Mouse (Mus musculus) MEL (cell line): Measurements from ENCODE around the gene Rpl13a. TPM values are rescaled to one million over a fixed set of nuclear protein-coding genes. Genes with fewer than 3 reads are reported as not detected.
"Not testable (repeated sequence)": the region's sequence is repeated elsewhere in the genome, so short reads cannot be mapped to it uniquely, and the experiment has no call there.

Experiments used
- DNase-seq: peaks from one replicate; pipeline ENCODE4 v3.0.0; 2011; ENCODE audit warnings: low read depth, low spot score
- H3K27ac ChIP-seq: 2 replicates; pipeline ENCODE4 v1.5.1; 2012; ENCODE audit warnings: low read depth, mild to moderate bottlenecking, control low read depth, low read length, moderate library complexity; ENCODE audit not compliant: control insufficient read depth
- H3K27me3 ChIP-seq, 2 experiments: fragments of 150-350 bp in 1 of 2; sonication (generic) in 1 of 2; 2 replicates each; pipeline ENCODE4 v1.6.1; 2012; ENCODE audit warnings: low read length in 2 of 2, mild to moderate bottlenecking in 2 of 2, improper control_type of control experiment in 1 of 2, moderate library complexity in 1 of 2; ENCODE audit not compliant: insufficient read depth in 2 of 2, control insufficient read depth in 1 of 2
- H3K36me3 ChIP-seq, 2 experiments: 2 replicates each; pipeline ENCODE4 v1.6.1; 2012 to 2014; ENCODE audit warnings: low read length in 2 of 2, improper control_type of control experiment in 1 of 2, inconsistent platforms in 1 of 2, mild to moderate bottlenecking in 1 of 2; ENCODE audit not compliant: insufficient read depth in 2 of 2, control insufficient read depth in 1 of 2
- H3K4me1 ChIP-seq, 2 experiments: fragments of 150-350 bp in 1 of 2; sonication (generic) in 1 of 2; 2 replicates each; pipeline ENCODE4 v1.6.1; 2012; ENCODE audit warnings: low read length in 2 of 2, improper control_type of control experiment in 1 of 2, mild to moderate bottlenecking in 1 of 2; ENCODE audit not compliant: insufficient read depth in 2 of 2, control insufficient read depth in 1 of 2
- H3K4me3 ChIP-seq, 2 experiments: fragments of 150-350 bp in 1 of 2; sonication (generic) in 1 of 2; 2 replicates each; pipeline ENCODE4 v1.5.1; 2012; ENCODE audit warnings: low read depth in 2 of 2, low read length in 2 of 2, mild to moderate bottlenecking in 2 of 2, moderate library complexity in 2 of 2, control low read depth in 1 of 2, improper control_type of control experiment in 1 of 2; ENCODE audit not compliant: control insufficient read depth in 1 of 2, insufficient read depth in 1 of 2
- H3K79me2 ChIP-seq: 2 replicates; pipeline ENCODE4 v1.6.1; 2012; ENCODE audit warnings: mild to moderate bottlenecking, low read length, moderate library complexity; ENCODE audit not compliant: control insufficient read depth, poor library complexity, insufficient read depth
- H3K9ac ChIP-seq: 2 replicates; pipeline ENCODE4 v1.6.1; 2012; ENCODE audit warnings: low read depth, mild to moderate bottlenecking, control low read depth, low read length, moderate library complexity; ENCODE audit not compliant: control insufficient read depth, poor library complexity, severe bottlenecking
- H3K9me3 ChIP-seq: fragments of 150-350 bp; sonication (generic); replicated peaks from 2 replicates; pipeline ENCODE4 v1.6.1; 2012; ENCODE audit warnings: mild to moderate bottlenecking, low read length, improper control_type of control experiment, moderate library complexity; ENCODE audit not compliant: insufficient read depth
- CTCF ChIP-seq, 3 experiments: IDR thresholded peaks in 2 of 3; conservative IDR thresholded peaks in 1 of 3; 2 replicates each; pipeline ENCODE4 v1.5.1; 2011 to 2012; ENCODE audit warnings: low read length in 3 of 3, low read depth in 2 of 3, mild to moderate bottlenecking in 2 of 3, improper control_type of control experiment in 1 of 3, inconsistent platforms in 1 of 3, mixed read lengths in 1 of 3, moderate library complexity in 1 of 3; ENCODE audit not compliant: control insufficient read depth in 1 of 3, insufficient read depth in 1 of 3, poor library complexity in 1 of 3, severe bottlenecking in 1 of 3
- POLR2A ChIP-seq, 2 experiments: IDR thresholded peaks; 2 replicates each; pipeline ENCODE4 v1.6.1; 2011 to 2012; ENCODE audit warnings: low read length in 2 of 2, mild to moderate bottlenecking in 2 of 2, control low read depth in 1 of 2, improper control_type of control experiment in 1 of 2, low read depth in 1 of 2, moderate library complexity in 1 of 2; ENCODE audit not compliant: control insufficient read depth in 1 of 2, insufficient read depth in 1 of 2, poor library complexity in 1 of 2
- SMC3 ChIP-seq: IDR thresholded peaks from 2 replicates; pipeline ENCODE4 v1.6.1; 2011; ENCODE audit warnings: low read depth, low read length, improper control_type of control experiment
- TAL1 ChIP-seq: IDR thresholded peaks from 2 replicates; pipeline ENCODE4 v1.6.1; 2012; ENCODE audit warnings: mild to moderate bottlenecking, inconsistent platforms, low read length, moderate library complexity, mixed read lengths
- USF2 ChIP-seq, 2 experiments: IDR thresholded peaks; 2 replicates each; pipeline ENCODE4 v1.6.1; 2011 to 2012; ENCODE audit warnings: improper control_type of control experiment in 2 of 2, low read length in 2 of 2, borderline replicate concordance in 1 of 2, inconsistent platforms in 1 of 2, low read depth in 1 of 2, mild to moderate bottlenecking in 1 of 2; ENCODE audit not compliant: insufficient read depth in 1 of 2
- ZNF384 ChIP-seq: IDR thresholded peaks from 2 replicates; pipeline ENCODE4 v1.6.1; 2012; ENCODE audit warnings: low read depth, mild to moderate bottlenecking, inconsistent platforms, low read length, improper control_type of control experiment
- polyA plus RNA-seq, 2 experiments: library from polyadenylated mRNA; stranded (reverse) in 1 of 2; unstranded in 1 of 2; fragments of >175 nt in 1 of 2; fragments of >200 nt in 1 of 2; gene quantifications; 2 replicates each; pipeline versions ENCODE4 v1.2.1 to v1.2.4; 2012; ENCODE audit warnings: low replicate concordance in 2 of 2, low read depth in 1 of 2; ENCODE audit not compliant: insufficient read length in 2 of 2, insufficient read depth in 1 of 2, missing spikeins in 1 of 2
- total RNA-seq: library from RNA; depleted of rRNA; stranded (reverse); fragments of 300-350 nt; gene quantifications from 2 replicates; pipeline ENCODE4 v1.2.3, GENCODE M21; 2012

Gene Rpl13a
- total and polyA plus RNA-seq, 3 experiments, result 2,091 to 3,727 (median 3,160) TPM

- Histone ChIP-seq H3K9ac (peak overlapping the region; percentile 97), H3K27ac (peak overlapping the region; percentile 93), H3K9me3 (no peaks in the 10 kb centered on the region), H3K79me2 (peaks cover 58% of the 10 kb centered on the region), H3K4me3 (peak overlapping the region; percentile 87 to 91), H3K36me3 (peaks cover 12% of the 10 kb centered on the region in 2 experiments), H3K27me3 (no peaks in the 10 kb centered on the region), H3K4me1 (peaks cover 0 to 9% of the 10 kb centered on the region in 2 experiments; a peak in 2 of 4 replicates)
- TF ChIP-seq ZNF384 (no peak), POLR2A (IDR thresholded peaks at IDR 0.05; ENCODE audit: control insufficient read depth in 1 of 2, insufficient read depth in 1 of 2, low read depth in 1 of 2, low read length in 2 of 2, poor library complexity in 1 of 2) (peak; percentile 2 to 15; a peak in 1 of 4 replicates)
- DNase-seq, result peak; percentile 51
These were observed 799 bp downstream of the Rpl13a start for GRCm38 (mm10) chr7:45127700-45128224.

DNA sequence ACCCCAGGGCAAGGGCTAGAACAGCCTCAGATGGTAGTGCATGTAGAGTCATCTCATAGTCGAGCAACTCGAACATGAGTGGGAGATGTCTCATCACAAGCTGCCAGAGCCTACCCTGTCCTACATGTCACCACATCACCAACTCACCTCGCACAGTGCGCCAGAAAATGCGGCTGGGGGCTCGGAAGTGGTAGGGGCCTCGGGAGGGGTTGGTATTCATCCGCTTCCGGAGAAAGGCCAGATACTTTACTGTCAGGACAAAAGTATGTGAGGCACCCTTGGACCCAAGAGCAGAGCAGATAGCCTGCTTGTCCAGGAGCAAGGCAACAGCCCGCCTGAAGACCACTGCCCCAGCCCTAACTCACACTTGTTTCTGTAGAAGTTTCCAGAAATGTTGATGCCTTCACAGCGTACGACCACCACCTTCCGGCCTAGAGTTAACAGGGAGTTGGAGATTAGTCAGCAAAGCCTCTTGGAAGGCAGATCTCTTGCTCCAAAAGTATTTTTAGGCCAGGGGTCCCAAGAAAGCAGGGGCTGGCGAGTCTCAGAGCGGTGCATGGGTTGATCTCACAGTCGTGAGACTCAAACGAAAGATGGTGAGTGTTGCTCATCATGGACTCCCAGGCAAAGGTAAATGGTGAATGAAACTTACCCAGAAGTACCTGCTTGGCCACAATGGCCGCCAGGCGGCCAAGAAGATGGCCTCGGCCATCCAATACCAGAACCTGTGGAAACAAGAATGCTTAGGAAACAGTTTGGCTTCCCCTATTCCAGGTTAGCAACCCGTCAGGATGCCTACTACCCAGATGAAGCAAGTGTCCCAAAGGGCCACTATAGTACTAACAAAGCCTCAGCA lies 1.5 kb downstream of the Rpl13a start:
- TF ChIP-seq SMC3, result no peak
- peak in 1 of 2 experiments; percentile 50; a peak in 1 of 4 replicates for TF ChIP-seq POLR2A (IDR thresholded peaks at IDR 0.05; ENCODE audit: control insufficient read depth in 1 of 2, insufficient read depth in 1 of 2, low read depth in 1 of 2, low read length in 2 of 2, poor library complexity in 1 of 2)
- TF ChIP-seq CTCF (IDR thresholded peaks at IDR 0.05 in 2 of 3, conservative IDR thresholded peaks at IDR 0.05 in 1 of 3; ENCODE audit: control insufficient read depth in 1 of 3, insufficient read depth in 1 of 3, low read depth in 2 of 3, low read length in 3 of 3, poor library complexity in 1 of 3, severe bottlenecking in 1 of 3), result peak in 1 of 3 experiments; percentile 23; a peak in 1 of 6 replicates
- no peak for TF ChIP-seq USF2 (IDR thresholded peaks at IDR 0.05; ENCODE audit: borderline replicate concordance in 1 of 2, insufficient read depth in 1 of 2, low read depth in 1 of 2, low read length in 2 of 2)
- Histone ChIP-seq H3K27ac (peak overlapping the region; percentile 93), H3K9me3 (no peaks in the 10 kb centered on the region), H3K27me3 (no peaks in the 10 kb centered on the region), H3K4me1 (peaks cover 0 to 13% of the 10 kb centered on the region in 2 experiments; a peak in 2 of 4 replicates), H3K36me3 (peaks cover 14 to 18% of the 10 kb centered on the region in 2 experiments), H3K79me2 (peaks cover 64% of the 10 kb centered on the region), H3K4me3 (peak overlapping the region; percentile 87 to 91), H3K9ac (peak overlapping the region; percentile 97)
- peak; percentile 57 for DNase-seq

DNA sequence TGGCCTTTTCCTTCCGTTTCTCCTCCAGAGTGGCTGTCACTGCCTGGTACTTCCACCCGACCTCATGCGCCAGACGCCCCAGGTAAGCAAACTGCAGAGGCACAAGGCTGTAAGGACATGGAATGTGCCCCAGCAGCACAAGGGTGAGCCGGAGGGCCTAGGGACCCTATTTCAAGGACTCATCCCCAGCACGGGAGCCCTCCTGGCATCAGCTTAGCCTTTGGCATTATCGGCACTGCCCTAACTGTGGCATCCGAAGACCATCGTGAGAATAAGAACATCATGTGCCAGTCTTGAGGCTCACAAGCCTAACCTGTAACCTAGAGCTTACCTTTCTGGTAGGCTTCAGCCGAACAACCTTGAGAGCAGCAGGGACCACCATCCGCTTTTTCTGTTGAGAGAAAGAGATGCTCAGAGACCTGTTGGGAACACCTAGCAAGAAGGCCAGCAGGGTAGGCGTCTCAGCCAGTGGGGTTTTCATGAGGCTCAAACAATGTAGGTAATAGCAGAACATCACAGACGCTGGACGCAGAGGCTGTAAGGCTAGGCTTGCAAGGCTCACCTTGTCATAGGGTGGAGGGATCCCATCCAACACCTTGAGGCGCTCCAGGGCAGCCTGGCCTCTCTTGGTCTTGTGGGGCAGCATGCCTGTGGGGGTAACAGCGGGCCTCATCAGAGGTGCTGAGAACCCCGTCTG lies 2.3 kb downstream of the Rpl13a start:
- Histone ChIP-seq H3K36me3 (peaks cover 14 to 23% of the 10 kb centered on the region in 2 experiments), H3K9me3 (no peaks in the 10 kb centered on the region), H3K4me1 (peaks cover 0 to 20% of the 10 kb centered on the region in 2 experiments; a peak in 2 of 4 replicates), H3K9ac (peak overlapping the region; percentile 97), H3K27ac (peak overlapping the region; percentile 93), H3K79me2 (peaks cover 69% of the 10 kb centered on the region), H3K27me3 (no peaks in the 10 kb centered on the region), H3K4me3 (peak overlapping the region; percentile 87 to 91)
- peak; percentile 52 for DNase-seq
- 0 out of 4 replicates have a peak, but pooled peaks of 1 of the 2 experiments have one; percentile 17 for TF ChIP-seq USF2 (IDR thresholded peaks at IDR 0.05; ENCODE audit: borderline replicate concordance in 1 of 2, insufficient read depth in 1 of 2, low read depth in 1 of 2, low read length in 2 of 2)
- no peak for TF ChIP-seq TAL1
- TF ChIP-seq POLR2A (IDR thresholded peaks at IDR 0.05; ENCODE audit: control insufficient read depth in 1 of 2, insufficient read depth in 1 of 2, low read depth in 1 of 2, low read length in 2 of 2, poor library complexity in 1 of 2), result peak in 1 of 2 experiments; percentile 25; a peak in 2 of 4 replicates

DNA sequence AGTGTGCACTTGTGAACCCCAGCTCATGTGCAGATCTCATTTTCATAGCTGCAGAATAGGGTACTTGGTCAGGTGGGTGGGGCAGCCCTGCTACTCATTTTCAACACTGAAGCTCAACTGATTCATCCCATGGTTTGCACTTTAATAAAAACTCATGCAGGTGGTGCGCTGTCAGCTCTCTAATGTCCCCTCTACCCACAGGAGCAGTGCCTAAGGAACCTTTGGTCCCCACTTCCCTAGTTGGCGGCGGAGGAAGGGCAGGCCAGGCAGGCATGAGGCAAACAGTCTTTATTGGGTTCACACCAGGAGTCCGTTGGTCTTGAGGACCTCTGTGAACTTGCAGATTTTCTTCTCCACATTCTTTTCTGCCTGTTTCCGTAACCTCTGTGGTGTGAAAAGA lies 2.9 kb downstream of the Rpl13a start:
- Histone ChIP-seq H3K36me3 (peaks cover 14 to 23% of the 10 kb centered on the region in 2 experiments), H3K4me1 (peaks cover 0 to 26% of the 10 kb centered on the region in 2 experiments; a peak in 2 of 4 replicates), H3K27ac (peak overlapping the region; percentile 93), H3K4me3 (peak overlapping the region; percentile 87 to 91), H3K79me2 (peaks cover 69% of the 10 kb centered on the region), H3K9ac (peak overlapping the region; percentile 97)
- not testable (repeated sequence) for H3K9me3 ChIP-seq, H3K27me3 ChIP-seq, DNase-seq
